Mouse (Mus musculus) heart, embryonic 16.5 days (tissue): Measurements from ENCODE around the gene Ttc39b. TPM values are rescaled to one million over a fixed set of nuclear protein-coding genes. Genes with fewer than 3 reads are reported as not detected.

Experiments used
- ATAC-seq: fragments of 200-750 bp; cut with Nextera tagmentation; replicated peaks from 2 replicates; pipeline ENCODE4 v1.8.0; 2017; ENCODE audit warnings: moderate number of reproducible peaks; ENCODE audit not compliant: insufficient read depth, low FRiP score; ENCODE audit errors: extremely low read depth
- H3K27ac ChIP-seq: fragments of 300-500 bp; sonication (generic); 2 replicates; pipeline ENCODE4 v1.5.1; 2014; ENCODE audit warnings: mild to moderate bottlenecking, low read length, control low read depth, moderate library complexity
- H3K27me3 ChIP-seq: fragments of 300-500 bp; sonication (generic); 2 replicates; pipeline ENCODE4 v1.6.1; 2014; ENCODE audit warnings: low read length, mixed read lengths; ENCODE audit not compliant: control insufficient read depth, insufficient read depth
- H3K36me3 ChIP-seq: fragments of 300-500 bp; sonication (generic); 2 replicates; pipeline ENCODE4 v1.6.1; 2014; ENCODE audit not compliant: control insufficient read depth, insufficient read depth
- H3K4me1 ChIP-seq: fragments of 300-500 bp; sonication (generic); 2 replicates; pipeline ENCODE4 v1.6.1; 2014; ENCODE audit warnings: low read length, mixed read lengths; ENCODE audit not compliant: control insufficient read depth, insufficient read depth
- H3K4me2 ChIP-seq: fragments of 300-500 bp; sonication (generic); 2 replicates; pipeline ENCODE4 v1.6.1; 2014; ENCODE audit warnings: low read depth, mild to moderate bottlenecking, control low read depth, low read length
- H3K4me3 ChIP-seq: fragments of 300-500 bp; sonication (generic); 2 replicates; pipeline ENCODE4 v1.5.1; 2014; ENCODE audit warnings: mild to moderate bottlenecking, control low read depth, low read length
- H3K9ac ChIP-seq: fragments of 300-500 bp; sonication (generic); 2 replicates; pipeline ENCODE4 v1.6.1; 2014; ENCODE audit warnings: low read length, control low read depth
- H3K9me3 ChIP-seq: fragments of 300-500 bp; sonication (generic); replicated peaks from 2 replicates; pipeline ENCODE4 v1.6.1; 2016; ENCODE audit warnings: low read length; ENCODE audit not compliant: control insufficient read depth
- WGBS: fragments of 180-500 bp; shearing (Covaris S2); extraction: QIAGEN DNeasy Blood & Tissue Kit; methylation state at CpG from one replicate; pipeline ENCODE4 v1.1.7; 2014; 5-methylcytosine and 5-hydroxymethylcytosine counted together
- polyA plus RNA-seq: library from polyadenylated mRNA; unstranded; fragments of >200 nt; fragmentation: Nextera tagmentation; extraction: Ambion mirVana; gene quantifications from 2 replicates; pipeline ENCODE4 v1.2.1, GENCODE M21; 2015

Gene Ttc39b
- 1.5 and 2.2 TPM in 2 replicates for polyA plus RNA-seq

GRCm38 (mm10) chr4:83323910-83324684, at the start of gene Ttc39b:
Ttc39b (minus strand) TSS chr4:83324255.
- H3K9ac ChIP-seq, result peak within 1 kb of the TSS; percentile 80

GRCm38 (mm10) chr4:83373381-83373780, 49.3 kb upstream of the Ttc39b start:
- Histone ChIP-seq H3K4me3 (no peak overlapping the region), H3K4me2 (no peak overlapping the region), H3K27ac (no peak overlapping the region), H3K4me1 (no peaks in the 10 kb centered on the region), H3K9me3 (no peaks in the 10 kb centered on the region), H3K36me3 (no peaks in the 10 kb centered on the region), H3K27me3 (no peaks in the 10 kb centered on the region), H3K9ac (no peak overlapping the region)
- no peak for ATAC-seq
- WGBS, result 74% methylated on average over 4 of the region's 4 CpGs

More at GRCm38 (mm10) chr4:83323910-83324684, at the start of gene Ttc39b:
- H3K9me3 ChIP-seq, result no peaks in the 10 kb centered on the region
- H3K36me3 ChIP-seq, result no peaks in the 10 kb centered on the region
- WGBS, result under 1% methylated on average over 56 of the region's 59 CpGs
- no peaks in the 10 kb centered on the region; the same call in 1 of the 2 replicates for H3K27me3 ChIP-seq
- H3K4me1 ChIP-seq, result peaks cover 5% of the 10 kb centered on the region
- peak; percentile 96 for ATAC-seq
- peak within 1 kb of the TSS; percentile 98 for H3K4me2 ChIP-seq
- H3K4me3 ChIP-seq, result peak within 1 kb of the TSS; percentile 86
- peak within 1 kb of the TSS; percentile 66 for H3K27ac ChIP-seq

- no peak overlapping the region for H3K27ac ChIP-seq
- H3K9me3 ChIP-seq, result peaks cover 18% of the 10 kb centered on the region
- peaks cover 5% of the 10 kb centered on the region for H3K4me1 ChIP-seq
- no peak overlapping the region for H3K4me3 ChIP-seq
- H3K36me3 ChIP-seq, result no peaks in the 10 kb centered on the region
- H3K27me3 ChIP-seq, result no peaks in the 10 kb centered on the region
- WGBS, result 73% methylated on average over 1 of the region's 1 CpGs
- ATAC-seq, result no peak
- H3K4me2 ChIP-seq, result no peak overlapping the region
- H3K9ac ChIP-seq, result no peak overlapping the region
Observed at GRCm38 (mm10) chr4:83357738-83358137, 33.7 kb upstream of the Ttc39b start.

GRCm38 (mm10) chr4:83354786-83355185, 30.7 kb upstream of the Ttc39b start:
- Histone ChIP-seq H3K9me3 (peaks cover 10% of the 10 kb centered on the region), H3K4me2 (no peak overlapping the region), H3K27me3 (no peaks in the 10 kb centered on the region), H3K27ac (no peak overlapping the region), H3K4me1 (peaks cover 14% of the 10 kb centered on the region), H3K9ac (no peak overlapping the region), H3K36me3 (no peaks in the 10 kb centered on the region), H3K4me3 (no peak overlapping the region)
- no peak for ATAC-seq
- 69% methylated on average over 2 of the region's 2 CpGs for WGBS

- H3K9ac ChIP-seq, result no peak overlapping the region
- H3K4me2 ChIP-seq, result no peak overlapping the region
- H3K27ac ChIP-seq, result no peak overlapping the region
- H3K4me1 ChIP-seq, result peaks cover 14% of the 10 kb centered on the region
- no peak overlapping the region for H3K4me3 ChIP-seq
- H3K27me3 ChIP-seq, result no peaks in the 10 kb centered on the region
- H3K9me3 ChIP-seq, result peaks cover 8% of the 10 kb centered on the region
- ATAC-seq, result peak; percentile 61
- 23% methylated on average over 6 of the region's 6 CpGs for WGBS
- no peaks in the 10 kb centered on the region for H3K36me3 ChIP-seq
Observed at GRCm38 (mm10) chr4:83353949-83354348, 29.9 kb upstream of the Ttc39b start.

GRCm38 (mm10) chr4:83353276-83353675, 29.2 kb upstream of the Ttc39b start:
- Histone ChIP-seq H3K9ac (no peak overlapping the region), H3K4me2 (no peak overlapping the region), H3K36me3 (no peaks in the 10 kb centered on the region), H3K4me1 (peaks cover 14% of the 10 kb centered on the region), H3K4me3 (no peak overlapping the region), H3K27ac (no peak overlapping the region), H3K27me3 (no peaks in the 10 kb centered on the region), H3K9me3 (peaks cover 8% of the 10 kb centered on the region)
- WGBS, result 94% methylated on average over 12 of the region's 12 CpGs
- ATAC-seq, result no peak

- no peak overlapping the region for H3K4me2 ChIP-seq
- no peaks in the 10 kb centered on the region for H3K36me3 ChIP-seq
- 33% methylated on average over 6 of the region's 6 CpGs for WGBS
- no peak overlapping the region for H3K4me3 ChIP-seq
- no peaks in the 10 kb centered on the region for H3K27me3 ChIP-seq
- peak; percentile 83 for ATAC-seq
- H3K9me3 ChIP-seq, result no peaks in the 10 kb centered on the region
- no peak overlapping the region for H3K9ac ChIP-seq
- H3K27ac ChIP-seq, result peak overlapping the region; percentile 39; the same call in 1 of the 2 replicates
- H3K4me1 ChIP-seq, result peaks cover 14% of the 10 kb centered on the region
Observed at GRCm38 (mm10) chr4:83350719-83351118, 26.7 kb upstream of the Ttc39b start.

GRCm38 (mm10) chr4:83348970-83349369, 24.9 kb upstream of the Ttc39b start:
- H3K9me3 ChIP-seq, result no peaks in the 10 kb centered on the region
- H3K4me3 ChIP-seq, result no peak overlapping the region
- ATAC-seq, result no peak
- 90% methylated on average over 1 of the region's 1 CpGs for WGBS
- peaks cover 11% of the 10 kb centered on the region for H3K4me1 ChIP-seq
- H3K27me3 ChIP-seq, result no peaks in the 10 kb centered on the region
- no peaks in the 10 kb centered on the region for H3K36me3 ChIP-seq
- H3K9ac ChIP-seq, result no peak overlapping the region
- no peak overlapping the region for H3K27ac ChIP-seq
- H3K4me2 ChIP-seq, result no peak overlapping the region

GRCm38 (mm10) chr4:83343895-83344294, 19.8 kb upstream of the Ttc39b start:
- Histone ChIP-seq H3K9ac (no peak overlapping the region), H3K27me3 (no peaks in the 10 kb centered on the region), H3K36me3 (no peaks in the 10 kb centered on the region), H3K9me3 (no peaks in the 10 kb centered on the region), H3K27ac (no peak overlapping the region), H3K4me3 (no peak overlapping the region), H3K4me2 (no peak overlapping the region), H3K4me1 (no peaks in the 10 kb centered on the region)
- 54% methylated on average over 2 of the region's 2 CpGs for WGBS
- ATAC-seq, result no peak
